Mouse (Mus musculus) WW6 (cell line): ENCODE results near the gene Rad51.

Experiments used
- DNase-seq: peaks from one replicate; pipeline ENCODE4 v3.0.0-alpha.2; 2013; ENCODE audit warnings: low read depth, low spot score

The Rad51 gene

GRCm38 (mm10) chr2:119163999-119164398 lies 51.4 kb downstream of the Rad51 start:
- no peak for DNase-seq

- no peak for DNase-seq
Observed at GRCm38 (mm10) chr2:119165401-119165800, 52.8 kb downstream of the Rad51 start.

- DNase-seq, result no peak
Observed at GRCm38 (mm10) chr2:119166901-119167865, 54.6 kb downstream of the Rad51 start, which contains the start of gene Gchfr. Gene Gchfr, plus strand, starts transcription at chr2:119167773.

GRCm38 (mm10) chr2:119167866-119168256 lies 55.3 kb downstream of the Rad51 start:
- DNase-seq, result no peak

- no peak for DNase-seq
Observed at GRCm38 (mm10) chr2:119170282-119170681, 57.7 kb downstream of the Rad51 start.

GRCm38 (mm10) chr2:119171574-119171973 lies 59.0 kb downstream of the Rad51 start:
- DNase-seq, result no peak

GRCm38 (mm10) chr2:119172446-119172845 lies 59.9 kb downstream of the Rad51 start:
- DNase-seq, result no peak

- no peak for DNase-seq
Observed at GRCm38 (mm10) chr2:119172862-119173576, 60.4 kb downstream of the Rad51 start.

GRCm38 (mm10) chr2:119173991-119174651 lies 61.5 kb downstream of the Rad51 start, which contains the start of gene Gm14137:
Gene Gm14137, plus strand, starts transcription at chr2:119174509.
- no peak for DNase-seq

- no peak for DNase-seq
Observed at GRCm38 (mm10) chr2:119174866-119175265, 62.3 kb downstream of the Rad51 start.

GRCm38 (mm10) chr2:119175614-119176013 lies 63.0 kb downstream of the Rad51 start:
- DNase-seq, result no peak

GRCm38 (mm10) chr2:119176761-119177160 lies 64.2 kb downstream of the Rad51 start:
- DNase-seq, result no peak

- DNase-seq, result no peak
Observed at GRCm38 (mm10) chr2:119177384-119177939, 64.9 kb downstream of the Rad51 start.

GRCm38 (mm10) chr2:119182914-119183313 lies 70.3 kb downstream of the Rad51 start:
- no peak for DNase-seq

GRCm38 (mm10) chr2:119189029-119189710 lies 76.6 kb downstream of the Rad51 start:
- DNase-seq, result no peak

GRCm38 (mm10) chr2:119190969-119191368 lies 78.4 kb downstream of the Rad51 start:
- no peak for DNase-seq

GRCm38 (mm10) chr2:119194140-119194539 lies 81.5 kb downstream of the Rad51 start:
- no peak for DNase-seq

- no peak for DNase-seq
Observed at GRCm38 (mm10) chr2:119196316-119197108, 83.9 kb downstream of the Rad51 start.
